ENCODE assay signal across 12 mouse cellular contexts in the genomic region with DNA sequence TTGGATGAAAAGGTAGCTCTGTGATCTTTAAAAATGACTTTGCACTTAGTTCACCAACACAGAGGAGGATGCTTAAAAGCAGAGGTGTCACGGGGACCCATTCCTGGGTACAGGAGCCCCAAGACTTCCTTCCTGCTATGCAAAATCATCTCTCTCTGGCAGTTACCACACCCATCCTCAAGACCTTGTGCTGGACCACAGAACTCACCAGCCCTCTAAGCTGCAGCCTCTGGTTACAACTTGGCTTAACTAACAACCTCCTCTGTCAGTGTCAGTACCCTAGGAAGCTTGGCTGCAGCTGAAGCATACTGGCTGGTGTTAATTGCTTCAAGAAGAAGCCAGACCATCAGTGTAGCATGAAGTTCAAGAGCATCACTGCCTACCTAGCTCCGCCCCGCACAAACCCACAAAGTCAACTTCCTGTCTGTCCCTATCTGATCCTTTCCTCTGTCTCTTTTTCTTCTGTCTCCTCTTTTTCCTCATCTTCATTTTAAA. TPM values are rescaled to one million over a fixed set of nuclear protein-coding genes. Genes with fewer than 3 reads are reported as not detected.
DNase-seq lines count a peak whose midpoint lies in the region; ATAC-seq and TF ChIP-seq lines count a peak whose summit lies in the region.
"Had no signal": no experiment of that assay in that cellular context is flagged by ENCODE, and none has a peak within 500 bp of the region (broad histone marks: within the 10 kb centered on the region; RNA-seq: fewer than 3 reads in every experiment).

No protein-coding gene starts in this region.

- 13% methylated on average over 3 of the region's 3 CpGs for WGBS in spleen, adult 2 months

- peaks cover 8 to 31% of the 10 kb centered on the region in 2 experiments for H3K4me1 ChIP-seq in MEL (ENCODE audit: control insufficient read depth in 1 of 2, insufficient read depth in 2 of 2, low read length in 2 of 2)
- H3K4me1 ChIP-seq in spleen, adult 2 months (ENCODE audit: control insufficient read depth, insufficient read depth, insufficient read length): peaks cover 53% of the 10 kb centered on the region

- no peak for TF ChIP-seq CTCF in gastrocnemius, adult 2 months (IDR thresholded peaks at IDR 0.05)
- no peak for TF ChIP-seq CTCF in MEL (IDR thresholded peaks at IDR 0.05 in 2 of 3, conservative IDR thresholded peaks at IDR 0.05 in 1 of 3; ENCODE audit: control insufficient read depth in 1 of 3, insufficient read depth in 1 of 3, low read depth in 2 of 3, low read length in 3 of 3, poor library complexity in 1 of 3, severe bottlenecking in 1 of 3)
- TF ChIP-seq CTCF in spleen, adult 2 months (IDR thresholded peaks at IDR 0.05; ENCODE audit: extremely low read depth, insufficient read depth, insufficient read length, insufficient replicate concordance): no peak

- H3K27me3 ChIP-seq in MEL (ENCODE audit: control insufficient read depth in 1 of 2, insufficient read depth in 2 of 2, low read length in 2 of 2): no peaks in the 10 kb centered on the region
- no peaks in the 10 kb centered on the region for H3K27me3 ChIP-seq in spleen, adult 2 months (ENCODE audit: control insufficient read depth, insufficient read depth, low read length)
- H3K27me3 ChIP-seq: stomach, embryonic 15.5 days had no signal

- ATAC-seq in inflammation-experienced regulatory T-cells, adult 6 months: peak; percentile 77

- peak in 1 of 2 experiments; percentile 49; a peak in 1 of 4 replicates for TF ChIP-seq POLR2A in MEL (IDR thresholded peaks at IDR 0.05; ENCODE audit: control insufficient read depth in 1 of 2, insufficient read depth in 1 of 2, low read depth in 1 of 2, low read length in 2 of 2, poor library complexity in 1 of 2)
- peak; percentile 15; the same call in 1 of the 2 replicates for TF ChIP-seq POLR2A in spleen, adult 2 months (IDR thresholded peaks at IDR 0.05; ENCODE audit: low read depth, low read length)

- H3K27ac ChIP-seq in gastrocnemius, adult 2 months: peak overlapping the region; percentile 46
- peak overlapping the region; percentile 67 for H3K27ac ChIP-seq in MEL (ENCODE audit: control insufficient read depth, low read depth, low read length)
- H3K27ac ChIP-seq in spleen, adult 2 months (ENCODE audit: insufficient read depth, low read length): peak overlapping the region; percentile 69
- H3K27ac ChIP-seq: hindbrain, postnatal 0 days had no signal

- peaks cover 0 to 36% of the 10 kb centered on the region in 2 experiments; a peak in 2 of 4 replicates for H3K36me3 ChIP-seq in MEL (ENCODE audit: control insufficient read depth in 1 of 2, insufficient read depth in 2 of 2, low read length in 2 of 2)
- H3K36me3 ChIP-seq in spleen, adult 2 months (ENCODE audit: control insufficient read depth, insufficient read depth, low read length): no peaks in the 10 kb centered on the region
- H3K36me3 ChIP-seq: stomach, embryonic 15.5 days had no signal

- no peaks in the 10 kb centered on the region for H3K79me2 ChIP-seq in MEL (ENCODE audit: control insufficient read depth, insufficient read depth, low read length, poor library complexity)

- peak overlapping the region; percentile 43; the same call in 1 of the 2 replicates for H3K9ac ChIP-seq in MEL (ENCODE audit: control insufficient read depth, low read depth, low read length, poor library complexity, severe bottlenecking)
- H3K9ac ChIP-seq: stomach, embryonic 15.5 days had no signal

- H3K9me3 ChIP-seq in MEL (replicated peaks; ENCODE audit: insufficient read depth, low read length): no peaks in the 10 kb centered on the region
- H3K9me3 ChIP-seq: stomach, embryonic 15.5 days had no signal

- no peak for DNase-seq in gastrocnemius, adult 2 months
- DNase-seq in gastrocnemius, adult 8-10 months (ENCODE audit: low spot score in 2 of 2): no peak
- DNase-seq in MEL (ENCODE audit: low read depth, low spot score): peak; percentile 90
- DNase-seq in spleen, adult 2 months (ENCODE audit: low read depth in 1 of 2, low spot score in 2 of 2): peak; percentile 70 to 75
- DNase-seq in right cerebral cortex, postnatal 10 days (ENCODE audit: low spot score in 2 of 2): no peak
- DNase-seq in left cerebral cortex, adult 9 months (ENCODE audit: low spot score in 2 of 2): no peak
- no peak for DNase-seq in right cerebral cortex, postnatal 14 days
- DNase-seq: adrenal gland, postnatal 14 days; gastrocnemius, postnatal 25 days had no signal

- intact Hi-C loops in gastrocnemius, adult 2 months (cut with DNase I): no loop called here

- no peak for TF ChIP-seq RAD21 in MEL (IDR thresholded peaks at IDR 0.05; ENCODE audit: low read depth, low read length)

- peak; percentile 39 to 46; a peak in 2 of 4 replicates for TF ChIP-seq EP300 in MEL (IDR thresholded peaks at IDR 0.05; ENCODE audit: low read depth in 1 of 2, low read length in 2 of 2)

- no peak overlapping the region for H3K4me3 ChIP-seq in gastrocnemius, adult 2 months
- H3K4me3 ChIP-seq in MEL (ENCODE audit: control insufficient read depth in 1 of 2, insufficient read depth in 1 of 2, low read depth in 2 of 2, low read length in 2 of 2): peak overlapping the region; percentile 2 to 27; a peak in 2 of 4 replicates
- H3K4me3 ChIP-seq in spleen, adult 2 months (ENCODE audit: extremely low read depth, insufficient read depth, insufficient read length): no peak overlapping the region
- H3K4me3 ChIP-seq: stomach, embryonic 15.5 days had no signal

TF ChIP-seq in MEL, 35 proteins besides CTCF, POLR2A, EP300 and RAD21:
- TF ChIP-seq MEF2A (IDR thresholded peaks at IDR 0.05; ENCODE audit: extremely low read depth, insufficient replicate concordance, low read depth, low read length, poor library complexity, severe bottlenecking): no peak
- TF ChIP-seq USF1 (IDR thresholded peaks at IDR 0.05; ENCODE audit: low read depth, low read length): peak; percentile 10; the same call in 1 of the 2 replicates
- TF ChIP-seq GATA1 (IDR thresholded peaks at IDR 0.05; ENCODE audit: low read depth, low read length): peak; percentile 65; the same call in 1 of the 2 replicates
- TF ChIP-seq RCOR1 (IDR thresholded peaks at IDR 0.05; ENCODE audit: low read depth, low read length): no peak; the same call in 1 of the 2 replicates
- no peak; the same call in 1 of the 2 replicates for TF ChIP-seq HCFC1 (IDR thresholded peaks at IDR 0.05; ENCODE audit: low read depth, low read length)
- no peak for TF ChIP-seq ELF1 (IDR thresholded peaks at IDR 0.05; ENCODE audit: low read depth, low read length)
- peak; percentile 12; the same call in 1 of the 2 replicates for TF ChIP-seq SIN3A (IDR thresholded peaks at IDR 0.05; ENCODE audit: low read length)
- TF ChIP-seq NELFE (IDR thresholded peaks at IDR 0.05; ENCODE audit: low read depth, low read length): peak; percentile 51
- peak; percentile 91 for TF ChIP-seq TBP (IDR thresholded peaks at IDR 0.05; ENCODE audit: low read depth, low read length)
- peak; percentile 53; the same call in 1 of the 2 replicates for TF ChIP-seq ETS1 (IDR thresholded peaks at IDR 0.05; ENCODE audit: low read depth, low read length)
- TF ChIP-seq TCF12 (IDR thresholded peaks at IDR 0.05; ENCODE audit: low read depth, low read length): no peak
TF ChIP-seq in MEL: peak in this region for 6.

RNA-seq across cellular contexts. Expression of a gene that starts 12.8 kb away (rescaled TPM):
- total RNA-seq in gastrocnemius, adult 2 months (2021): 1 to 10 TPM; 7.5 to 9.6 TPM
- 1 to 10 TPM; 4.0 to 6.9 (median 5.7) TPM for total RNA-seq in gastrocnemius, adult 8-10 months (2022)
- 1.9 and 2.3 TPM in 2 replicates for total RNA-seq in MEL (2012; rRNA removed)
- 1 to 10 TPM in 1 of 2 experiments, not detected in 1; 4.4 TPM for polyA plus RNA-seq in MEL (2012; ENCODE audit: insufficient read depth in 1 of 2, insufficient read length in 2 of 2, low read depth in 1 of 2, low replicate concordance in 2 of 2, missing spikeins in 1 of 2)
- 100 to 1,000 TPM; 141 to 193 (median 187) TPM for polyA plus RNA-seq in inflammation-experienced regulatory T-cells, adult 6 months (2017; shearing (Covaris generic))
- 43.1 and 46.2 TPM in 2 replicates for polyA plus RNA-seq in spleen, adult 2 months (2012; rRNA removed)

Comparison
In these comparisons a context has a peak if more than half of its experiments do, and no peak if none do; other contexts are left out.
1. DNase-seq: peak in MEL (single experiment) and spleen, adult 2 months (2 of 2); none in gastrocnemius, adult 2 months (single experiment), gastrocnemius, adult 8-10 months (0 of 2), right cerebral cortex, postnatal 10 days (0 of 2), left cerebral cortex, adult 9 months (0 of 2) and right cerebral cortex, postnatal 14 days (single experiment).
2. H3K4me3 ChIP-seq: peak in MEL (2 of 2); none in gastrocnemius, adult 2 months (single experiment) and spleen, adult 2 months (single experiment).
3. Peak in every context shown above with its lines, with median percentiles within 50 percentile points of each other: H3K27ac ChIP-seq.